Mouse (Mus musculus) heart, postnatal 0 days (tissue): Measurements from ENCODE around the gene Cyp1b1. TPM values are rescaled to one million over a fixed set of nuclear protein-coding genes. Genes with fewer than 3 reads are reported as not detected.

ENCODE experiments used
- ATAC-seq: fragments of 200-750 bp; cut with Nextera tagmentation; 2 replicates; pipeline ENCODE4 v1.8.0; 2017; ENCODE audit warnings: low read depth, moderate number of reproducible peaks, moderate library complexity; ENCODE audit not compliant: insufficient read depth
- DNase-seq: peaks from one replicate; pipeline ENCODE4 v3.0.0-alpha.2; 2016; ENCODE audit warnings: low spot score
- H3K27ac ChIP-seq: fragments of 300-500 bp; sonication (generic); 2 replicates; pipeline ENCODE4 v1.5.1; 2014; ENCODE audit warnings: low read depth, mild to moderate bottlenecking
- H3K27me3 ChIP-seq: fragments of 300-500 bp; sonication (generic); 2 replicates; pipeline ENCODE4 v1.6.1; 2014; ENCODE audit warnings: low read length, mixed read lengths; ENCODE audit not compliant: control insufficient read depth, insufficient read depth
- H3K36me3 ChIP-seq: fragments of 300-500 bp; sonication (generic); replicated peaks from 2 replicates; pipeline ENCODE4 v1.6.1; 2014; ENCODE audit warnings: low read length, mixed read lengths; ENCODE audit not compliant: control insufficient read depth, insufficient read depth
- H3K4me1 ChIP-seq: fragments of 300-500 bp; sonication (generic); 2 replicates; pipeline ENCODE4 v1.6.1; 2014; ENCODE audit warnings: antibody characterized with exemption; ENCODE audit not compliant: control insufficient read depth, insufficient read depth
- H3K4me2 ChIP-seq: fragments of 300-500 bp; sonication (generic); 2 replicates; pipeline ENCODE4 v1.6.1; 2014; ENCODE audit warnings: low read depth, mild to moderate bottlenecking, low read length, moderate library complexity
- H3K4me3 ChIP-seq: fragments of 300-500 bp; sonication (generic); 2 replicates; pipeline ENCODE4 v1.5.1; 2014; ENCODE audit warnings: low read depth, low read length
- H3K9ac ChIP-seq: fragments of 300-500 bp; sonication (generic); replicated peaks from 2 replicates; pipeline ENCODE4 v1.6.1; 2014; ENCODE audit warnings: low read depth, low read length, mixed read lengths
- H3K9me3 ChIP-seq: fragments of 300-500 bp; sonication (generic); replicated peaks from 2 replicates; pipeline ENCODE4 v1.6.1; 2016; ENCODE audit warnings: low read length; ENCODE audit not compliant: control insufficient read depth
- CTCF ChIP-seq: IDR thresholded peaks from 2 replicates; pipeline ENCODE4 v1.5.1; 2016; ENCODE audit warnings: antibody characterized with exemption, control low read depth, low read depth
- EP300 ChIP-seq: IDR thresholded peaks from 2 replicates; pipeline ENCODE4 v1.6.1; 2016; ENCODE audit warnings: antibody characterized with exemption, low read depth
- WGBS: fragments of 180-500 bp; shearing (Covaris S2); extraction: QIAGEN DNeasy Blood & Tissue Kit; methylation state at CpG from one replicate; pipeline ENCODE4 v1.1.7; 2014; 5-methylcytosine and 5-hydroxymethylcytosine counted together
- polyA plus RNA-seq: library from polyadenylated mRNA; unstranded; fragments of >200 nt; fragmentation: Nextera tagmentation; extraction: Ambion mirVana; gene quantifications from 2 replicates; pipeline ENCODE4 v1.2.1, GENCODE M21; 2015
- total RNA-seq: library from RNA; depleted of rRNA; stranded (reverse); fragments of >200 nt; gene quantifications from 2 replicates; pipeline ENCODE4 v1.2.3, GENCODE M21; 2014; ENCODE audit warnings: low replicate concordance

Cyp1b1 gene
- total and polyA plus RNA-seq, 2 experiments from 2014 or later, result 2.0 to 12.5 TPM

DNA sequence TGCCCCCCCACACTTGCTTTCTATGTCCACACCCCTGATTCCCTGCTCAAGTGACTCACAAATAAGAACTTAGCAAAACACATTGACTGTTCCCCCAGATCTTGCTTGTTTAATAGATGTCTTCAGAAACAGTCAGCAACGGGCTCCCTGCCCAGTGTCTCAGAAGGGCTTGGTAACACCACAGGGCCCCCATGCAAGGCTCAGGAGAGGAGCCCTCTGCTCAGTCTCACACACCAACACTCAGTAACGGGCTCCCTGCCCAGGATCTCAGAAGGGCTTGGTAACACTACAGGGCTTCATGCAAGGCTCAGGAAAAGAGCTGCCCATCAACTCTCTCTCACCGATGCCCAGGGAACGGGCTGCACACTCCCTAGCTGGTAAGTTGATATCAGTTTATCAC lies 19.8 kb downstream of the Cyp1b1 start:
- Histone ChIP-seq H3K27ac (no peak overlapping the region), H3K4me2 (no peak overlapping the region), H3K27me3 (no peaks in the 10 kb centered on the region), H3K9me3 (no peaks in the 10 kb centered on the region), H3K4me1 (no peaks in the 10 kb centered on the region), H3K9ac (no peak overlapping the region), H3K4me3 (no peak overlapping the region), H3K36me3 (no peaks in the 10 kb centered on the region)
- DNase-seq, result no peak
- no peak for ATAC-seq
- TF ChIP-seq CTCF, result no peak
- no peak for TF ChIP-seq EP300
- 66% methylated on average over 4 of the region's 4 CpGs for WGBS

DNA sequence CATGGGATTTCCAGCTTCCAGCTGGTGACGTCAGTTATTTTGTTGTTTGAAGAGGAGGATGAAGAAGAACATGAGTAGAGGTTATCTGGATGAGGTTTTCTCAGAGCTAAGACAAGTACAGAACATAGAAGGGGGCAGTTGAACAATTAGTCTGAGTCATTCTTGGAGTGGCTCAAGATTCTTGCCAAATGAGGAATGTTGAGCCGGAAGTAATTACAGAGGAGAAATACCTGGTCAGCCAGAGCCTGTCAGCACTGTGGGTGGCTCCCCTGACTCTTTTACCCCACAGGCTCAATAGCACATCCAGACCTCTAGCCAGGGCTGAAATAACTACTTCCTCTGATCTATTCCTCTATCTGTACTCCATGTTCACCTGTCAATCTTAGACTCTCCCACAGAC lies 44.0 kb downstream of the Cyp1b1 start:
- Histone ChIP-seq H3K4me1 (no peaks in the 10 kb centered on the region), H3K27me3 (no peaks in the 10 kb centered on the region), H3K9ac (no peak overlapping the region), H3K9me3 (no peaks in the 10 kb centered on the region), H3K4me3 (no peak overlapping the region), H3K27ac (no peak overlapping the region), H3K36me3 (no peaks in the 10 kb centered on the region), H3K4me2 (no peak overlapping the region)
- TF ChIP-seq EP300 (no peak), CTCF (no peak)
- no peak for DNase-seq
- 38% methylated on average over 2 of the region's 2 CpGs for WGBS
- ATAC-seq, result no peak

DNA sequence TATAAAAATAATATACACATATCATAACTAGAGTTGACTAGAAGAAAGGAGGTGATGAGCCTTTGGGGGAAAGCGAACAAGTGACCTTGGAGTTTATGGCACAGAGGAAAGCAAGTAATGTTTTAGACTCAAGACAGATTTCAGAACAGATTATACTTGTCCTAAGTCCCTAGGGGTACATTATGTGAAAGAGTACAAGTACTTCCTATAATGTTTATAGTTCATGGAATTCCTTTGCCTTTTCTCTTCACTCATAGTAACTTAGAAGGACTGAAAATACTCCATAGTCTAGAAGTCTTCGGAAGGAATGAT lies 50.8 kb downstream of the Cyp1b1 start:
- Histone ChIP-seq H3K4me2 (no peak overlapping the region), H3K36me3 (no peaks in the 10 kb centered on the region), H3K4me1 (no peaks in the 10 kb centered on the region), H3K4me3 (no peak overlapping the region), H3K27ac (no peak overlapping the region), H3K27me3 (no peaks in the 10 kb centered on the region), H3K9ac (no peak overlapping the region), H3K9me3 (no peaks in the 10 kb centered on the region)
- WGBS, result 93% methylated on average over 2 of the region's 2 CpGs
- no peak for ATAC-seq
- no peak for DNase-seq
- TF ChIP-seq CTCF, result no peak
- no peak for TF ChIP-seq EP300

GRCm38 (mm10) chr17:79663393-79664105 lies 51.3 kb downstream of the Cyp1b1 start:
- 22% methylated on average over 3 of the region's 3 CpGs for WGBS

DNA sequence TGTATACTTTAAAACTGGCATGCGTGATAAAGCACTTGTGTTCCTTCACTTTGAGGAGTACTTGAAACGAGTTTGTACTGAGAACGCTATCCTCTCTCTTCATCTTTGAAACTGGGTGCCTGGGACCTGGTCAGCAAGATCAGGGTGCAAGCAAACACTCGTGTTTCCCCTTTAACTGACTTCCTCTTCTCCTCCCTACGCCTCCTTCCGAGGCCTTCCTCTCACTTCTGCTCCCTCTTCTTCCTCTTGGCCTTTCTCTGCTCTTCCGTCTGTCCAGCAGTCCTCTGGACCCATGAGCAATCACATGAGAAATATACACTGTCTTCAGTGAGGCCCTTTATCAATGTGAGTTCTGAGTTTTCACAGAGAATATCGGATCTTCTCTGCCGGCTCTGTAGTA lies 53.0 kb downstream of the Cyp1b1 start:
- no peak for ATAC-seq
- 86% methylated on average over 9 of the region's 9 CpGs for WGBS

More at GRCm38 (mm10) chr17:79663393-79664105, 51.3 kb downstream of the Cyp1b1 start:
- H3K4me1 ChIP-seq, result no peaks in the 10 kb centered on the region
- ATAC-seq, result peak; percentile 36; the same call in 1 of the 2 replicates
- no peaks in the 10 kb centered on the region for H3K27me3 ChIP-seq
- H3K4me3 ChIP-seq, result no peak overlapping the region
- no peak overlapping the region for H3K9ac ChIP-seq
- DNase-seq, result peak; percentile 47
- TF ChIP-seq CTCF, result peak; percentile 74
- TF ChIP-seq EP300, result no peak
- no peaks in the 10 kb centered on the region for H3K9me3 ChIP-seq
- H3K27ac ChIP-seq, result no peak overlapping the region
- H3K36me3 ChIP-seq, result no peaks in the 10 kb centered on the region
- H3K4me2 ChIP-seq, result no peak overlapping the region

DNA sequence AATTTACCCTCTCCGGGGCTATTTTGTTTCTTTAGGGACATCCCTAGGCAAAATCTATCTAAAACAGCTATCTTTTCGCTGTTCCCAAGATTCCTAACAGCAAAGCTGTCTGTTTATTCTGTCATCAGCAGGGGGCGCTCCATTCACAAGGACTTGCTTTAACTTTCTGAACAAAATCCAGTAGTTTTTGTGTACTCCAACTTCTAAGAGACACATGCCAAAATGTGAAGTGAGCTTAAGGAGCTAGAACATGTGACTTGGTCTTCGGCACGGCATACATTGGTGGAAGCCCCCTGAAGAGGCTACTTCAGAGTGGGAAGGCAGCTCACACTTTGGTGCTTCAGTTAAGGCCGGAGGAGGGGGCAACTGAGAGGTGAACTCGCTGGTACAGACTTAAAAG lies 53.5 kb downstream of the Cyp1b1 start:
- WGBS, result 41% methylated on average over 7 of the region's 7 CpGs
- TF ChIP-seq CTCF, result peak; percentile 65
- no peak for TF ChIP-seq EP300
- H3K27ac ChIP-seq, result no peak overlapping the region
- DNase-seq, result peak; percentile 7
- H3K27me3 ChIP-seq, result no peaks in the 10 kb centered on the region
- H3K4me2 ChIP-seq, result no peak overlapping the region
- no peaks in the 10 kb centered on the region for H3K36me3 ChIP-seq
- H3K9ac ChIP-seq, result no peak overlapping the region
- no peaks in the 10 kb centered on the region for H3K9me3 ChIP-seq
- H3K4me3 ChIP-seq, result no peak overlapping the region
- H3K4me1 ChIP-seq, result no peaks in the 10 kb centered on the region
- no peak for ATAC-seq

More for the DNA sequence above, 53.0 kb downstream of the Cyp1b1 start:
- H3K27me3 ChIP-seq, result no peaks in the 10 kb centered on the region
- H3K4me2 ChIP-seq, result no peak overlapping the region
- H3K36me3 ChIP-seq, result no peaks in the 10 kb centered on the region
- H3K27ac ChIP-seq, result no peak overlapping the region
- H3K9ac ChIP-seq, result no peak overlapping the region
- no peak overlapping the region for H3K4me3 ChIP-seq
- no peaks in the 10 kb centered on the region for H3K4me1 ChIP-seq
- no peaks in the 10 kb centered on the region for H3K9me3 ChIP-seq
- DNase-seq, result no peak
- TF ChIP-seq CTCF (no peak), EP300 (no peak)
